Mouse (Mus musculus) embryo, embryonic 10.5 days (tissue): ENCODE measurements around the gene Tbcel.
A peak's percentile ranks its signal among the peaks of the same experiment; 100 is the strongest.

Experiments used
- DNase-seq: peaks from one replicate; pipeline ENCODE4 v3.0.0-alpha.2; 2015; ENCODE audit warnings: low spot score

Gene Tbcel

DNA sequence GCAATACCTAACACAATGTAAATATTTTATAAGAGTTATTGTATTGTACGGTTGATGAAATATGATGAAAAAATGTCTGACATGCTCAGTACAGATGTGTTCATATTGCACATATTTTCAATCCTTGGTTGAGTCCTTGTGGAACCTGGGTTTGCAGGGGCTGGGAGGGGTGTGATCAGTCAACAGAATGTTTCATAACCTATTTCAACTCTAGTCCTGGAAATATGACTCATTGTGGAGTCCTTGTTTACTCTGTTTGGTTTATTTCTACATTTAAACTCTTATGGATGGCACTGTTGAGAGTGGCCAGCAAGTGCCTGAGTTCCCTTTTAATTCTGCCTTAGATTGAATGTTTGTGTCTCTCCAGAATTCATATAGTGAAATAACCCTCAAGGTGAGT lies 22.9 kb downstream of the Tbcel start:
- DNase-seq = no peak

DNA sequence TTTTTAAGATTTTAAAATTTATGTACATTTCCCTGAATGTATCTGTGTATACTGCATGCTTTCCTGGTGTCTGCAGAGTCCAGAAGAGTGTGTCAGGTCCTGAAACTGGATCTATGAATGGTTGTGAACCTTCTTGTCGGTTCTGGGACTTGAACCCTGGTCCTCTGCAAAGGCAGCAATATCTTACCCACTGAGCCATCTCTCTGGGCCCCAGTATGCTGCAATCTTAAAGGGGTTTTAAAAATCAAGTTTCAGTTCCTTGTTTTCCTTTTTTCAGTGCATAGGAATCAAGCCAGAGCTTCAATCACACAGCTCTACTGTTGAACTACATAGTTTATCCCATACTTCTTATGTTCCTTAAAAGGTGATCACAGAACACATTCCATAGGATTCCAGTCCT lies 24.7 kb downstream of the Tbcel start:
- no peak for DNase-seq

DNA sequence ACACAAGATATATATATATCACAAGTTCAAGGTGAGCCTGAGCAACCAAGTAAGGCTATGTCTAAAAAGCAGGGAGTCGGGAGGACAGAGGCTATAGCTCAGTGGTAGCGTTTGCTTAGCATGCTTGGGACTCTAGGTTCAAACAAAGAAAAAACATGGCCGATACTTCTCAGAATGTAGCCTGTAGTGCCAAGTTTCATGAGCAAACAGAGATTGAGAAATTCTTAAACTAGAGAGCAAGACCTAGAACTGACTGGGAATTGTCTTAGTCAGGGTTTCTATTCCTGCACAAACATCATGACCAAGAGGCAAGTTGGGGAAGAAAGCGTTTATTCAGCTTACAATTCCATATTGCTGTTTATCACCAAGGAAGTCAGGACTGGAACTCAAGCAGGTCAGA lies 31.4 kb downstream of the Tbcel start:
- DNase-seq = no peak

DNA sequence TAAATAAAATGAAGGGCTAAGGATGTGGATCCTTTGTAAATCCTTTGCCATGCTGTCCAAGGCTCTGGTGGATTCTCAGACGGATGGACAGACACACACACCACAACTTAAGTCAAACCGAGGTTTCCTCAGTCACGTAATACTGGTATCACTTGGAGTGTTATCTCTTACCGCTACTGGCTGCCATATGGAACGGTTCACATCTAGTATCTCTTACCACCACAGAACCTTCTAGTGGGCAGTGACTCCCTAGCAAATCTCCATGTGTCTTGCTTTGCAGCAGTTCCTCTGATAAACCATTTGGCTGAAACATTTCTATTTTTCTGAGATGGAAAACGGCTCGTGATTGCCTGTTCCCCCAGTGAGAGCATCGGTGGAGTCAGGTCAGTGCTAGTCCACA lies 33.4 kb downstream of the Tbcel start:
- DNase-seq = no peak

DNA sequence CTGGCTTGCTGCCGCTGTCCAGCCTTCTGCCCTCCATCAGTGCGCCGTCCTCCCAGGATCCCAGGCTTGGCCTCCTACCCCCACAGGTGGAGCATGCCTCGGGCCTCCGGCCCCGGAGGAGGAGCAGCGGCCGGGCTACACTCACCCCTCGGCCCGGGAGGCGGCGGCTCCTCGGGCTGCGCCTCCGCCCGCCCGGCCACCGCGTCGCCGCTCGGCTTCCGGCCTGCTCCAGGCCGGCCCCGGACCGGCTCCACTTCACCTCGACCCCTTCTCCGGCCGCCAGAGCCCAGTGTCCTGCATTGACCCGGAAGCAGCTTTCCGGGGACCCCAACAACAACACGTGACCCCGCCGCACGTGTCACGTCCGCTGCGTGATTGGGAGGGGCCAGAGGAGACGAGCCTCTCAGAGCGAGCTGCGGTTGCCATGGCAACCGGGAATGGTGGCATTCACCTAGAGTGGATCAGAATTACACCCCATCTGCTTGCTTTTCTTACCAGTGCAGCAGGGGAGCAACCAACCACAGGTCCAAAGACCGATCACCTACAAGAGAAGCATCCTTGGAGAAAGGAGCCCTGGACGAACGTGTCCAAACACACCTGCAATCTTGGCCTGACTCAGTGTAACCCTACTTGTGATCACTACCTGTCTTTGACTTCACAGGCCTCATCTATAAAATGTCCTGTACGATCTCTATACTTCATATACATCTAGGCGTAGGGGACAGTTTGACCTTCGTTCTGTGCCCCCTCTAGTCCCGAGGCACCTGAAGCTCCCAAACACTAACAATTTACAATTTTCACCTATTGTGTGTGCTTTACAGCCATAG lies 35.5 kb downstream of the Tbcel start:
- DNase-seq = peak; percentile 98

DNA sequence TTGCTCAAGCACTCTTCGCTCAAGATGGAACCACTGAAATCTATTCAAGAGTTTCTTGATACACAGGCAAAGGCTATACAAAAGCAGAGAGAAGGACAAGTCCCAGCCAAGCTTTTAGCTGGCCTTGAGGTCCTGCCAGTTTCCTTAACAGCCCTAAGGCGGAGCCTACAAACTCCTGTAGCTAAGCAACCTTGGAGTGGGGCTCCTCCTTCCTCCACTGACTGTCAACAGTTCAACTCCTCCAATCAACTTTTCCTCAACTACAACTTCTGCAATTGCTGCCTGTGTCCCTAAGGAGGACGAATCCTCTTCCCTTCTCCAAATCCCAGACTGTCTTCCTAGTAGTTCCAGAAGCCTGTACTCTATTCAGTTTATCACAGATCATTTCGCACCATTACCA lies 36.4 kb downstream of the Tbcel start:
- DNase-seq = peak; percentile 26

DNA sequence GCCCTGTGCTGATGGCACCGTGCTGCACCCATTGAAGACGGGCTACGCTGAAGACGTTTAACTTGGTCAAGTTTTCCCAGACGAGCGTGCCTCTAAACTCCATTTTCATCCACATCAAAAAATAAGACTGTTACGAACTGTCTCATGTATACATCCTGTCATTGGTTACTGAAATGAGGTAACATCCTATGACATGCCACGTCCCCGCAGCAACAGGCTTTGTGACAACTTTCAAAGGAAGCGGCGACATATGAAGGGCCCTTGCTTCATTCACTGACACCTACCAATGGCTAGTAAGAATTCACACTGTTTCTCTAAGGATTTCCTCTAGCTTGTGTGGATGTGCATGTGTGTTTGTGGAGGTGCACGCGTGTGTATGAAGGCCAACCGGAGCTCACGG lies 38.3 kb downstream of the Tbcel start:
- no peak for DNase-seq

DNA sequence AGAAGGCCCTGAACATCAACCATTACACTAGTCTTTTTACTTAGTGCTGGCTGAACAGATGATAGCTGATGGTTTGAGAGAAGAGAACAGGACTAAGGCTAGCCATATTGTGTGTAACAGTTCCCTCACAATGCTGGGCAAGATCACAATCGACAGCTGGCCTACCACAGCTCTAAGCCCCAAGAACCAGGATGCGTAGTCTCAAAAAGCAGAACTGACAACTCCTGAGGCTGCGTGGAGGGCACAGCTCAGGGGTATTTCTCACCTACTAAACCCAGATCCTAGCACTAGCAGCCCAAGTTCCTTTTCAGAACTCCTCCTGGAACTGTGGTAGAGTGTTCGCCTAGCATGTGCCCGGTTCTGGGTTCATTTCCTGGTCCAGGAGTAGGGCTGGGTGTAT lies 39.2 kb downstream of the Tbcel start:
- DNase-seq = no peak

DNA sequence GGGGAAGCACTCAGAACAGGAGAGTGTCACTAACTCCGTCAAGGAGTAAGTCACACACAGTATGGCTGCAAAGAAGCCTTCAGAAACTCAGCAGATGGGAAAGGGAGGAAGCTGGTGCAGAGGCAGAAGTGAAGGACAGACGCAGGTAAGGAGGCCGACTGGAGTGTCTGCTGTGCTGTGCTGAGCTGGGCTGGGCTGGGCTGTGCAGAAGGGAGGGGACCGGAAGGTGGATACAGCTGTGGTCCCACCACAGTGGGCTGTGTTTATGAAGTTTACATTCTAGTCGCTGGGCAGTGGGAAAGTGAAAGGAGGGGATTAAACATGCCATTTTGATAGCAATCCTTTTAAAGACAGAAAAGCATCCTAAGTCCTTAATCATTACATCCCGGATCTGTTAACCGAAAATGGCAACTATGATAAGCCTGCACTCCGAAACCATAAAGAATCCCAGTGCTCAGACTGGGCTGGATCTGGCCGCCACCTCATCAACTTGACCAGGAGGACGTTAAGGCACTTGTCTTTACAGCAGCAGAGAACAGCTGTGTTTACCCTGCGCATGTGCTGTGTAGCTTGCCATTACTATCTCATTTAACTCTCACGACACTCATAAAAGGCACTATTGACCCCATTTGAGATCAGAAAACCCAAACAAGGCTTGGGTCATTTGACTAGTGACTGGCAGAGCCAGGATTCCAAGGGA lies 40.3 kb downstream of the Tbcel start:
- no peak for DNase-seq

DNA sequence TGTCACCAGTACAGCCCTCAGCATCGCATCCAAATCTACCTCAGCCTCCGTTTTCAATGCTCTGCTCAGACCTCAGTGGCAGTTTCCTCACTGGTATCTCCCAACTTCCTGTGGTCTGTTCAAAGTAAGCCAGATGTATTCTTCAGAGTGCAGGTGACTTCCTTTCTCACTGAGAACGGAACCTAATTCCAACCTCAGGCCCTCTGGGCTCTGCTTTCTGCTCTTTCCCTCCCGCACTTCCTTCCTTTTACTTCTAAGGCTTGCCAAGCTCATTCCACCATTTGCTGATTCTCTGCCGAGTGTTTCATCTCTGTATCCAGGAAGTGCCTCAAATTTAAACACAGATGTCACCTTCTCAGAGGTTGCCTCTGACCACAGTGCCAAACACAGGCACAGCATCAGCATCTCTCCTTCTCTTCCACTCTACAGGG lies 41.9 kb downstream of the Tbcel start:
- DNase-seq = no peak

DNA sequence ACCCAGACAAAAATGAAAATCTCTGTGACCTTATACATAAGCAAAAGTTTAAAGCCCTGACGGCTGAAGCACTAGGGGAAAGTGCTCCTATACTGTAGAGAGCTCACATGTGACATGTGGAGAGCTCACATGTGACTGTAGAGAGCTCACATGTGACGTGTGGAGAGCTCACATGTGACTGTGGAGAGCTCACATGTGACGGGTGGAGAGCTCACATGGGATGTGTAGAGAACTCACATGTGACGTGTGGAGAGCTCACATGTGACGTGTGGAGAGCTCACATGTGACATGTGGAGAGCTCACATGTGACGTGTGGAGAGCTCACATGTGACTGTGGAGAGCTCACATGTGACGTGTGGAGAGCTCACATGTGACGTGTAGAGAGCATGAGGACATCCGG lies 43.4 kb downstream of the Tbcel start:
- no peak for DNase-seq

DNA sequence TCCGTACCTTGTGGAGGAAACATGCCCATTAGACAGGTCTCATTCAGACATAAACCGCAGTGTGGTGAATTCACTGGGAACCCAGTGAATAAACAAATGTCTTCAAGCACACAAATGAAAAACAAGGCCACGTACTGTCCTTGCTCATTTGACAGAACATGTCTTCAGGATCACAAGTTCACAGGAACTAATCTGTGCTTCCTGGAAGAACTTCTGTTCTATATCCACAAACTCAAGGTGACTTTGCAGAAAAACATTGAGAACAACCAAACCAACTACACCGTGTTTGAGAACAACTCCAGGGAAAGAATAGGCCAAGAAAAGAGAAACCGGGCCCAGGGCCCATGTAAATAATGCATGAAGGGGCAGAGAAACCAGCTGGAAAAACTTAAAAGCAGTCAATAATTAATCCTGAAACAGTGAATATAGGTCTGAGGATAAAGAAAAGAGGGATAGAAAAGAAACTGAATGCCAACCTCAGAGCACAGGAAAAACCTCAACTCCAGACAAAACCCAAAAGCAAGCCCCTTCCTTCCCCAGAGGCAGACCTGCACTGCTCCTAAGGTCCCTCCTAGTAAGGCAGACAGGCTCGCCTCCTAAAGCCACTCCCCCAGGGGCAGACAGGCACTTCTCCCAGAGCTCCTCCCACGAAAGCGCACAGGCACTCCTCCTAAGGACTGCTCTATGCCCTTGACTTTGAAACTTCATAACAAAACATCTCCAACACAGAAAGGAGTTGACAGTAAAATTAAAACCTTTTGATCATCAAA lies 44.2 kb downstream of the Tbcel start:
- DNase-seq = peak; percentile 63

DNA sequence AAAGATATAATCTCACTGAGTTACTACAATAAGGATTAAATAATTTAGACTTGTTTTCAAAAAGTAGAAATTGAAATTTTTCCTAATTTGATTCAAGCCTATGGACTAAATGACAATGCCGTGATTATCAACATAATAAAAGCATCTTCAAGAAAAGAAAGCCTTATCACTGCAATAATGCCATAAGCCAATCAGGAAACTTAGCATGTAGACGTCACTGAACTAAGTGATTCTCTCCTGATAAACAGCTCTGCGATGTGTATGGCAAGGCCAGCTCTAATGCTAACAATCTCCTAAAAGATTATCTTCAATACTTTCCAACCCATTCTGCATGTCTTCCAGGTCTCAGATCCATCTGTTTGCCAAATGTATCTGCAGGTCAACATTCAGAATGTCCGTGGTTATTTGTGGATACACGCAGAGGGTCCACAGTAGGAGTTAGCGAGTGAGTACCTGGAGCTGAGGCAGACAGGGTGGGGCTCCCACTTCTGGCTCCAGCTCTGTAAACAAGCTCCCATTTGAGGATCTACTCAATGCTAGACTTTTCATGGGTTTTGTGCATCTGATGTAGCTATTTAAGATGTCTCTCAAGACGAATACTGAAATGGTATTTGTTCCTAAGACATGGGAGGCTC lies 44.9 kb downstream of the Tbcel start:
- no peak for DNase-seq

DNA sequence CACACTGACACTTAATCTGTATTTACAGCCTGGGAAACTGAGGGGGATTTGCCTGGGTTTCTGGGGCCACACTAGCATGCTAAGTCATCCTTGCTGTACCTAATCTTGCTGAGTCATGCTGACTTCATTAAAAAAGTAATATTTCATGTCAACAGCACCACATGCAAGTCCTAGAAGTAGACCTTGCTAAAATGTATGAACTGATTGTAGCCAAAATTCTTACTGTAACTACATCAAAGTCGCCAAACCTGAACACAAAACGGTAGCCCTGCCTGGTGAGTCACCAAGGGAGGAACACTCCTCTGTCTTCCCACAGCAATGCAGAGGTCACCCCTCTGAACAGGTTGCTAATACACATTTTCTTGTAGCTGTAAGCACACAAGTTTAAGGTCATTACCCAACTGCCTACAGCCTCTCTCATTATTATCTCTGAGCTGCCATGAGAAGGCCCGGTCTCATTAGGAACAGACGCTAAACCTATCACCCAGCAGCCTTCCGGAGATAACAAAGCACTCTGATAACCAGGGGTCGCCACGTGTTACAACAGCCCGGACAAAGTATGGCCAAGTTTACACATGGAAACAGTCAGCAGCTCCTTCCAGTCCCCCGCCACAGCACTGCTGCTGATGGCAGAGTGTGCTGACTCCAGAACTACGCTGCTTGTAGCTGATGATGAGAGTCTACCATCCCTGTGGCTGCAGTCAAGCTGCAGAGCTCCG lies 46.1 kb downstream of the Tbcel start:
- peak; percentile 14 for DNase-seq

DNA sequence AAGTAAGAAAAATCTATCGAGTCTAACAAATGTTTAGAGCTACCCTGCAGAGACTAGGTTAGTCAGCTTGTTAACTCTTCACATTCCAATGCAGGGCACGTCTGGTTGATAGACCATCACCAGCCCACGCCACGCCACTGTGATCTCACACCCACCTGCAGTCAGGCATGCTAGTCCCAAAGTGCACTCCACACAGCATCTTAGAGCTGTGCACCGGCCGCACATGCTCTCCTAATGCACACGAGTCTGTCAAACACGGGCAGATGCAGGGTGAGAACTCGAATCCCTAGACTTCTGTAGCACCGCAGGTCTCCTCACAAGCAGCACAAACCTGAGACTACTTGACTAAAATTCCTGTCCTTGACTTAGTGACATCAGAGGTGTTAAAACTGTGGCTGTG lies 47.3 kb downstream of the Tbcel start:
- DNase-seq = no peak

DNA sequence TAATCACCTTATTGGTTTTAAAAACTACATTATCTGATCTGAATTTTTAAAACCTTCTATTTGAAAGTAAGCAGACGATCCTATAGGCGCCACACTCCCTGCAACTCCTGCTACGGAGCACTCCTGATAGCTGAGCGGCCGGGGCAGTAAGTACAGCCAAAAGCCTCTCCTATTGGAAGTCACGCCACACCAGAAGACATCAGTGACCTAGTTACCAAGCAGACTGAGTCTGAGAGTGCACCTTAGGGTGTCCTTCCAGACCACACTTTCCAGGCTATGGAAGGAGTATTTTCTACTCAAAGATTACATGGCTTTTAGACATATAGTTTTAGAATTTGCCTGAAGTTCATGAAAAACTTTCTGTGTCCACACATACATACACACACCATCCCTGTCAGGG lies 47.9 kb downstream of the Tbcel start:
- DNase-seq = no peak

DNA sequence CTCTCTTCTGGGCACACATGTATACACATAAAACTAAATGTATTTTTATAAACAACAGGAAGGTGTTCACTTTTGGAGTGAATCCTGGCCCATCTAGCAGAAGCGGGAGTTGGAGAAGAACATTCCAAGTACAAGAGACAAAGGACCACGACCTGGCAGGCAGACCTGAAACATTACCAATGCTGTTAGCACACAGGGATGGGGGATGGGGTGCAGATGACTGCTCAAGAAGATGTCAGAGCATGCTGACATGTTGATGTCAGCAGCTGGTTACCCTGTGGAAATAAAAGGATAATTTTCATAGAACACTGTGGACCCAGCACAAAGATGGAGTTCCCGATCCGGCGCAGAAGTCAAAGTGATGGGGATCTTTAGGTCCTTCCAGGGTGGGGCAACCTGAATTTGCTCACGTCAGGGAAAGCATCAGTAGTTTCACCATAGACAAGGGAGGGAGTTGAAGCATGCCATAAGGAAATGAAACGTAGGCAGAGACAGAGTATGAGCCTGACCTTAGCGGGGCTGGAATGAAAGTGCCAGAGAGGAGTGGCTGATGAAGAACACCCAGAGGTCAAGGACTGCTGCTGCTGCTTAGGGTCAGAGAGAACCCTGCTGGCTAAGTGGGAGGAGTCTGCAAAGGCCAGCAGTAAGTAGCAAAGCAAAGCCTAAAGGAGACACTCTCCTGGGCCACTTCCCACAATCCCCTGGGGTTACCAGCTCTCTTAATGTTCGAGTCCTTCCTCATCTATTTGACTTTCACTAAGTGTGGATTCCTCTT lies 48.7 kb downstream of the Tbcel start:
- DNase-seq = no peak

DNA sequence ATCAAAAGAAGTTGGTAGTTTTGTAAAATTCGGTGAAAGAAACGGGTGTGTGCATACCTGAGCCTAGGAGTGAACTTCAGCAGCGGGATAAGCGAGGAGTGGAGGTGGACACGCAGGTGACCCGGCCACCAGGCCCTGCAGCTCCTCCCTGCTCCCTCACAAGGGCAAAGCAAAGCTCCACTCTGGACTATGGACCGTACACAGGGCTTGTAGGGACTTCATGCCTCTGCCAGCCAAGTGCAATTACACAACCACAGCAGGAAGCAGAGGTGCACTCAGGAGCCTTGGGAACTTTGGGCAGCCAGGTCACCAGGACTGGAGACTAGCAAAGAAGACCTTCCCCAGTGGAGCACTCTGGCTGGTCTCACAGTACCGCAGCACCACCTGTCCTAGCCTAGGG lies 50.1 kb downstream of the Tbcel start:
- DNase-seq = no peak

DNA sequence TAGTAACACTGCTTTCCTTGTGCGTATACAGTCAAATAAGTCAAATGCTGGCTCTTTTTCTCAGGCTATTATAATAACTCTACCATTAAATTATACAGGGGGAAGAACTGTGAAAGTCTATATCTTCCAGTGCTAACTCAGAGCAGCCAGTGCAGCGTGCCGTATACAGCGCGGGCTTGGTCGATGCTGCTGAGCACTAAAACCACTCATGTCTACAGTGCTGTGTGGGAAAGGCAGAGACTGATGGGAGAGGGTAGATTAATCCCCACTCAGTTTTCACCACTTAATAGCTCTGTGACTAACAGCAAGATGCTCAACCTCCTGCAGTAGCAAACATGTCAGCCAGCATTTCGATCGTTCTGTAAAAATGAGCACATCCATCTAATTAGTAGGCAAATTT lies 53.2 kb downstream of the Tbcel start:
- no peak for DNase-seq

DNA sequence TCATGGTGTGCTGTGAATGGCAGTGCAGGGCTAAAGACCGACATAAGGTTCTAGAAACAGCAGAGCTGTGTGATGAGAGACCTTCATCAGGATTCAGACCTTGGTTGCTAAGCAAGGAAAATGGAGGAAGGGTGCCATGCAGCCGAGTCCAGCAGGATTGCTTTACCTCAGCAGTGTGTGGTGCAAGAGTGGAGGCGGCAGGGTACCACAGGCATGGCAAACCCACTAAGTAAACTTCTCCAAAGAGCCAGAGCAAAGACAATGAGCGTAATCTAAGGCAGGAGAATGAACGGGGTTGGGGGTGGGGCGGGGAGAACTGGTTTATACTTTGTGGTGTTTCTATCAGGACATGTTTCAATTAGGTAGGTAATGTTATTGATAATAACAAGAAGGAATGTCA lies 58.6 kb downstream of the Tbcel start:
- no peak for DNase-seq

DNA sequence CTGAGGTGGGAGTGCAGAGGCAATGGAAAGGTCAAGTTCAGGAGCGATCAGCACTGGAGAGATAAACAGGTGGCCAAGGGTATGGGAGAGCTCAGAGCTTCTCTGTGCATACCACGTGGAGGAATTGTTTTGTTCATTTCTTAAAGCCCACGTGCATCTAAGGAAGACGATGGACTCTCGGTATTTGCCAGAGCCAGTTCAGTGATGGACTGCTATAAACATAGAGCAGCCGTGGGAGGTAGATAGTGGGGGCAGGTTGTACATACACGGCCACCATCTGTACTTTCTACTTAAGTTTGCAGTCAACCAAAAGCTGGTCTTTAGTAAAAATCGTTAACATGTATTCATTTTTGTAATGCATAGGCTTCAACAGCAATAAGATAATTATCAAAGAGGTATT lies 65.5 kb downstream of the Tbcel start:
- no peak for DNase-seq
